16 mouse cellular contexts compared by ENCODE assay signal in the genomic region with DNA sequence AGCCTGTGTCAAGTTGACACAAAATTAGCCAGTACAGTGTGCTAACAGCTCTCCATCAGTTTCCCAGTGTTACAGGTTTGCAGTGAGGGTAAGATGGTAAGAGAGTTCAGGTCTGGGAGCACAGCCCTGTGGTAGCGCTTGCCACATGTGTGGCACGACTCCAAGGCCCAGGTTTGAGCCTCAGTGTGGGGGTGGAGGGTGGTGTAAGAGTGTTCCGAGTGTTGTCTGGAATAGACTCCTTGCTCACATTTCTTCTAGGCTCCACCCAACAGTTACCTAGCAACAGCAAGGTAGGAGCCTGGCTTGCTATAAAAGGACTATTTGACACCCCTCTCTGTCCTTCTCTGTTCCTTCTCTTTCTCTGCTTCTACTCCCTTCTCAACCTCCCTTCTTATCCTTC. TPM values are rescaled to one million over a fixed set of nuclear protein-coding genes. Genes with fewer than 3 reads are reported as not detected.
DNase-seq lines count a peak whose midpoint lies in the region; ATAC-seq lines count a peak whose summit lies in the region.
"Had no signal": no experiment of that assay in that cellular context is flagged by ENCODE, and none has a peak within 500 bp of the region (broad histone marks: within the 10 kb centered on the region; RNA-seq: fewer than 3 reads in every experiment).

No protein-coding gene starts in this region.

- peaks cover 35% of the 10 kb centered on the region for H3K4me1 ChIP-seq in limb, embryonic 15.5 days
- peaks cover 3% of the 10 kb centered on the region; the same call in 1 of the 2 replicates for H3K4me1 ChIP-seq in forebrain, embryonic 16.5 days (replicated peaks; ENCODE audit: control insufficient read depth, insufficient read depth, low read length)
- H3K4me1 ChIP-seq: intestine, embryonic 15.5 days had no signal

- DNase-seq in left cerebral cortex, adult 18-20 months (ENCODE audit: low spot score in 2 of 2), result peak; percentile 25 to 55
- no peak for DNase-seq in left cerebral cortex, adult 11 months (ENCODE audit: low spot score)
- DNase-seq in right cerebral cortex, postnatal 10 days (ENCODE audit: low spot score in 2 of 2), result peak; percentile 42 to 54
- no peak for DNase-seq in cerebellum, adult 11 months
- no peak for DNase-seq in gastrocnemius, postnatal 36 days
- DNase-seq: heart, postnatal 4 days; kidney, postnatal 36 days; liver; thymus, postnatal 14 days had no signal

- H3K27me3 ChIP-seq in limb, embryonic 15.5 days, result no peaks in the 10 kb centered on the region
- H3K27me3 ChIP-seq in forebrain, embryonic 16.5 days (replicated peaks; ENCODE audit: control insufficient read depth, insufficient read depth, low read length), result no peaks in the 10 kb centered on the region
- H3K27me3 ChIP-seq: intestine, embryonic 15.5 days had no signal

- peak; percentile 72 for ATAC-seq in frontal cortex, adult (ENCODE audit: low TSS enrichment)
- ATAC-seq in limb, embryonic 15.5 days (ENCODE audit: insufficient number of reproducible peaks, low FRiP score, low TSS enrichment, low read depth), result peak; percentile 64; the same call in 1 of the 2 replicates
- ATAC-seq in forebrain, embryonic 16.5 days, result no peak
- ATAC-seq: intestine, embryonic 15.5 days had no signal

- no peak overlapping the region for H3K4me3 ChIP-seq in limb, embryonic 15.5 days
- no peak overlapping the region for H3K4me3 ChIP-seq in forebrain, embryonic 16.5 days (replicated peaks; ENCODE audit: low read length)
- H3K4me3 ChIP-seq: intestine, embryonic 15.5 days; megakaryocyte, embryonic 14.5 days had no signal

- intact Hi-C loops in gastrocnemius, postnatal 36 days (cut with DNase I), result loop anchor here (5.0 to 10.0 kb wide), 2 partner anchors 123 to 270 kb away; no protein-coding TSS in a partner anchor

- WGBS in limb, embryonic 15.5 days, result 25% methylated on average over 3 of the region's 3 CpGs
- WGBS in forebrain, embryonic 16.5 days, result 61% methylated on average over 3 of the region's 3 CpGs

- H3K9me3 ChIP-seq in limb, embryonic 15.5 days, result no peaks in the 10 kb centered on the region
- no peaks in the 10 kb centered on the region for H3K9me3 ChIP-seq in forebrain, embryonic 16.5 days (ENCODE audit: control insufficient read depth, low read length)
- H3K9me3 ChIP-seq: intestine, embryonic 15.5 days; megakaryocyte, embryonic 14.5 days had no signal

- H3K27ac ChIP-seq in limb, embryonic 15.5 days, result peak overlapping the region; percentile 58; the same call in 1 of the 2 replicates
- no peak overlapping the region for H3K27ac ChIP-seq in forebrain, embryonic 16.5 days (ENCODE audit: low read length)
- H3K27ac ChIP-seq: intestine, embryonic 15.5 days had no signal

- H3K36me3 ChIP-seq in limb, embryonic 15.5 days, result no peaks in the 10 kb centered on the region
- no peaks in the 10 kb centered on the region for H3K36me3 ChIP-seq in forebrain, embryonic 16.5 days (ENCODE audit: control insufficient read depth, insufficient read depth)
- H3K36me3 ChIP-seq: intestine, embryonic 15.5 days had no signal

- H3K9ac ChIP-seq in limb, embryonic 15.5 days, result no peak overlapping the region
- no peak overlapping the region for H3K9ac ChIP-seq in forebrain, embryonic 16.5 days (replicated peaks; ENCODE audit: low read depth, low read length)
- H3K9ac ChIP-seq: intestine, embryonic 15.5 days had no signal

- H3K4me2 ChIP-seq in limb, embryonic 15.5 days, result no peak overlapping the region
- no peak overlapping the region for H3K4me2 ChIP-seq in forebrain, embryonic 16.5 days (ENCODE audit: low read length)
- H3K4me2 ChIP-seq: intestine, embryonic 15.5 days had no signal

RNA-seq across cellular contexts. Expression of gene Nr2e3, which starts 3.9 kb away (rescaled TPM):
- total RNA-seq in left cerebral cortex, adult 18-20 months (2021), result not detected
- 2.6 and 3.0 TPM in 2 replicates for polyA plus RNA-seq in limb, embryonic 15.5 days (2015; fragmentation: Nextera tagmentation; extraction: Ambion mirVana)
- polyA plus RNA-seq in forebrain, embryonic 16.5 days (2015; fragmentation: Nextera tagmentation; extraction: Ambion mirVana), result not detected in 2 replicates
- total RNA-seq in gastrocnemius, postnatal 36 days (2021), result not detected
- total RNA-seq: gastrocnemius, postnatal 4 days; heart, postnatal 4 days had no signal
- polyA plus RNA-seq: cortical plate, adult 2 months had no signal

Comparison
In these comparisons a context has a peak if more than half of its experiments do, and no peak if none do; other contexts are left out.
1. DNase-seq: peak in left cerebral cortex, adult 18-20 months (2 of 2) and right cerebral cortex, postnatal 10 days (2 of 2); none in left cerebral cortex, adult 11 months (single experiment), cerebellum, adult 11 months (single experiment) and gastrocnemius, postnatal 36 days (0 of 2).